Mouse (Mus musculus) mesoderm, embryonic 11.5 days (tissue): ENCODE data around the gene Sipa1l1.
"Not testable (repeated sequence)": the region's sequence is repeated elsewhere in the genome, so short reads cannot be mapped to it uniquely, and the experiment has no call there.

Source experiments
- DNase-seq: peaks from one replicate; pipeline ENCODE4 v3.0.0-alpha.2; 2012; ENCODE audit warnings: low read depth, low spot score

The Sipa1l1 gene

GRCm38 (mm10) chr12:82175709-82176108, 6.6 kb downstream of the Sipa1l1 start:
- no peak for DNase-seq

DNA sequence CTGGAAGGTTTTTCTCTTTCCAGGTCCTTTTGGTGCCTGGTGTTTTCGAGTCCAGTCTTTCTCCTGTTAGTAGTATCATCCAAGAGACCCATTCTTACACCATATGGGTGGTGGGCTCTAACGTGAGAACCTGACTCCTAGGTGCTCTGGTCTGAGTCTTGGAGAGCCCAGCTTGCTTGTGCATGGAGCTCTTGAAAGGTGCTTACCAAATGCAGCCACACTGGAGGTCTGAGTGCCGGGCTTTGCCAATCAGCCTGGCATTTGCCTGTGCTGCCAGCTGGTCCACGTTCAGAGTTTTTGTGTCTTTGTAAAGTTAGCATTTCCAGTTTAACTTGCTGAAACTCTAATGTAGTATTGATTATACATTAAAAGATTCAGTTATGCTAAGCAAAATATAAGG, 9.5 kb downstream of the Sipa1l1 start:
- no peak for DNase-seq

- no peak for DNase-seq
These were observed 10.5 kb downstream of the Sipa1l1 start for GRCm38 (mm10) chr12:82179626-82180025.

DNA sequence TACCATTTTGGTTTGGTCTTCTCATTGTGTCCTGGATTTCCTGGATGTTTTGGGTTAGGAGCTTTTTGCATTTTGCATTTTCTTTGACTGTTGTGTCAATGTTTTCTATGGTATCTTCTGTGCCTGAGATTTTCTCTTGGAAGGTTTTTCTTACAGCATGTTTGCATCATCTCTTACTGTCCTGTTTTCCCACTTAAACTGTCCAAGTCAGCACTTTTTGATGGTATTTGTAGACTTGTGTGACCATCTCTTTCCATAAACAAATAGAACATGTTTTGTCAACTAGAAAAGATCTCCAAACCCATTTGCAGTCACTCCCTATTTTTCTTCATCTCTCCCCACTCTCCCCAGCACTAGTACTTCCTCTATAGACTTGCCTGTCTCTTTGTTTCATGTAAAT, 17.0 kb downstream of the Sipa1l1 start:
- DNase-seq: not testable (repeated sequence)

DNA sequence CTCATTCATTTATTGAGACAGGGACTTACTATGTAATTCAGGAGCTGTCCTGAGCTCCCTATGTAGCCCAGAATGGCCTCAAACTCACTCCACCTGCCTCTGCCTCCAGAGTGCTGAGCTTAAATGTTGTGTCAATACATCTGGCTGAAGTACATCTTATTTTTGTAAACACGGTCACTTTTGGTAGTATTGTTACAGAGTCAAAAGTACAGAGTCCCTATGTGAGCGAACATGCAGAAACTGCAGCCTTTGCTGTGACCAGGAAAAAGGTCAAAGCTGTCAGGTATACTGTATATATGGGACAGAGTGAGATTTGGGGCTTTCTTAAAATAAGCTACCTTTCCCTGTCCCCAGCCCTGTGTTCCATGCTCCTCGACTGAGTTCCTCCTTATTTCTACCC, 17.6 kb downstream of the Sipa1l1 start:
- DNase-seq: no peak

- no peak for DNase-seq
These were observed 18.2 kb downstream of the Sipa1l1 start for GRCm38 (mm10) chr12:82187178-82187839.

GRCm38 (mm10) chr12:82188321-82189075, 19.4 kb downstream of the Sipa1l1 start:
- DNase-seq: no peak

DNA sequence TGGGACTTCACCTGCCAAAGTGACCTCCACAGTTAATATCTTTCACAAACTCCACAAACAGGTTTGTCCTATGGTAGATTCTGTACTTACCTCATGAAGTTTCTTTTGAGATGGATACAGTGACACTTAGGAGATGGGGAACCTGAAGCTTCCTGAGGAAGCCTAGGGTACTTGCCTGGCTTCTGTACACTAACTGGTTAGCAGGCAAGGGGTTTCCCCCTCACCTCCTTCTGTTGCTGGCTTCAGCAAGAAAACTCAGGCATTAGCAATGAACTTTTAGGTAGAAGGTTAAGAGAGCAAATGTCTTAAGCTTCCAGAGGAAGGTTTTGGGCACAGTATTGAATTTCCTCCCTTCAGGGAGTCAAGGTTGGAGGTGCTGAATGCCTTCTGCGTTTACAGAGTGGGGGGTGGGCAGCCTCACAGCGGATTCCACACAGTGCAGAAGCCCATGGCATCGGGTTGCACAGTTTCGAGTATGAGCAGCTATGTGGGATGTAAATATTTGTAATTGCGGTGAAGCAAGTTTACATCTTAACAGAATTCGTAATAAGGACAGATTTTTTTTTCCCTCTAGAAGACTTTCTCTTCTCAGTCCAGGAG, 20.1 kb downstream of the Sipa1l1 start:
- peak; percentile 33 for DNase-seq

- DNase-seq: no peak
These were observed 20.8 kb downstream of the Sipa1l1 start for GRCm38 (mm10) chr12:82189715-82190581.

GRCm38 (mm10) chr12:82190582-82190965, 21.5 kb downstream of the Sipa1l1 start:
- no peak for DNase-seq

DNA sequence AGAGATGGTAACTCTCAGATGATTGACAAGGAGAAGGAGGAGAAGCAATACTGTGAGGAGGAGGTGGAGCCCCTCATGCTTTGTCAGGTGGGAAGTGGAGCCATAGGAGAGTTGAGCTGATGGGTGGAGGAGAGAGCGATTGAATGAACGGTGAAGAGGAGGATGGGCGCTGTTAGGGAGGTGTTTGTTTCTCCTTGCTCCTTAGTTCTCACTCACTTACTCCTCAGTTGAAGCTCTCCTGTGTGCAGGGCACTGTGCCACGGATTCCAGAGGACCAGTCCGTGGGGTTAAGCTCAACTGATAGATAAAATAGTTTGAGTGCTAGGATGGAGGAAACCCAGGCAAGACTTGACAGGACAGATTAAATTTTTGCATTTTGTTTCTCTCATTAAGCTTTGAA, 22.6 kb downstream of the Sipa1l1 start:
- DNase-seq: no peak

GRCm38 (mm10) chr12:82192641-82193054, 23.5 kb downstream of the Sipa1l1 start:
- no peak for DNase-seq

DNA sequence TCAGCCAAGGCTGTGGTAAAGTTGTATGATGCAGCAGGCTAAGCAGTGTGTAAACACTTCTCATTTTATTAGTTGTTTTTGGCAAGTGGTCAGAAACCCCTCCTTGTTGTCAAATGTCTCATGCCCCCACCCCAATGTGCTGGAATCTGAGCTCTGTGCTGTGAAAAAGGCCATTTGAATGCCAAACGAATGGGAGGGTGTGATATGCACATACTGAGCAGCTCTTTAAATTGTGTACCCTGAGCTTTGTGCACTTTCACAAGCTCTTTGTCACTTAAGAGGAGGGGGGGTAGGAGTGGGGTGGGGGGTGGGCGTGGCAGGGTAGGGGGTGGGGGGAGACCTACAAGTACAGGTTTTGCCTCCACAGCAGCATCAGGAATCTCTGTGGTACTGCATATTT, 24.4 kb downstream of the Sipa1l1 start:
- DNase-seq: no peak

GRCm38 (mm10) chr12:82194919-82195318, 25.8 kb downstream of the Sipa1l1 start:
- DNase-seq: no peak

DNA sequence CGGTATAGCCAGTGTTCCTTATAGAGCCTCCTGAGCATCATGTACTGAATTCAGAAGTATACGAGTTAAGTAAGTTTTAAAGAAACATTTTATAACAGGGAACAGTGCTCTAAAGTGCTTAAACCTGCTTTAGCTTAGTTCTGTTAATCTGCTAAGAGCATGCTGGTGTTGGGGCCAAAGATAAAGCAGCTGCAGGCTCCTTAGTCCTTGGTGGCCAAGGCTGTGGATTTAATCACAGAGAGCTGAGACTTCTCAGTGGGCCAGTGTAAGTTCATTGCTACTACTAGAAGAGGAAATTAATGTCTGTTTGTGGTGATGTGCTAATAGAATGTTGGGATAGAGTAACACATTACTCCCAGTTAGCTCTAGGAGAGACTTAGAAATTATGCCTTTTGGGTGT, 27.1 kb downstream of the Sipa1l1 start:
- DNase-seq: no peak

DNA sequence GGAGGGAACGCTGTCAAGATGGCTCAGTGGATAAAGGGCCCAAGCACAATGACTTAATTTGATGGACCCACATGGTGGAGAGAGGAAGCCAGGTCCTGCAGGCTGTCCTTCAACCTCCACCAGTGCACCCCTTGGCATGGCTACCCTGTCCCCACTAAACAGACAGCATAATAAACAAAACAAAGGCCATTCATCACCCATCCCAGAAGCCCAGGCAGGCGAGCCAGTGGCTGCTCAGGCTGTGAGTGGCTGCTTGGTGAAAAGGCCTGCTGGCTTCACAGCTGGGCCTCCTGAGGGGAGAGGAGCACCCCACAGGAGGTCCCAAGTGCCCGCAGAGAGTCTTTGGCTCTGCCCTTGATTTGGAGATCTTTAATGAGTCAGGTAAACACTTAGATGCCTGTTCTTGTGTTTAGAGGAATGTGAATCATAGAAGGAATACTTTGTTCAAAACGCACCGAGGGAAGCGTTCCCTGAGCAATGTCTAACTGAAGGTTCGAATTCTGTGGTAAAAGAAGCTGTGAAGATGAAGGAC, 27.6 kb downstream of the Sipa1l1 start:
- DNase-seq: no peak

GRCm38 (mm10) chr12:82197207-82197606, 28.1 kb downstream of the Sipa1l1 start:
- no peak for DNase-seq

GRCm38 (mm10) chr12:82199286-82199685, 30.2 kb downstream of the Sipa1l1 start:
- no peak for DNase-seq

GRCm38 (mm10) chr12:82204106-82204505, 35.0 kb downstream of the Sipa1l1 start:
- no peak for DNase-seq

GRCm38 (mm10) chr12:82206857-82207647, 37.9 kb downstream of the Sipa1l1 start:
- DNase-seq: no peak

- DNase-seq: no peak
These were observed 38.9 kb downstream of the Sipa1l1 start for GRCm38 (mm10) chr12:82208046-82208445.
